Mouse (Mus musculus) adrenal gland (tissue): ENCODE results near the gene Gm973.

Experiments used
- intact Hi-C: fragments of 180-260 bp; cut with DNase I; formaldehyde crosslinking; loops from one replicate; pipeline ENCODE4 v1.15.1; 2025

The Gm973 gene

DNA sequence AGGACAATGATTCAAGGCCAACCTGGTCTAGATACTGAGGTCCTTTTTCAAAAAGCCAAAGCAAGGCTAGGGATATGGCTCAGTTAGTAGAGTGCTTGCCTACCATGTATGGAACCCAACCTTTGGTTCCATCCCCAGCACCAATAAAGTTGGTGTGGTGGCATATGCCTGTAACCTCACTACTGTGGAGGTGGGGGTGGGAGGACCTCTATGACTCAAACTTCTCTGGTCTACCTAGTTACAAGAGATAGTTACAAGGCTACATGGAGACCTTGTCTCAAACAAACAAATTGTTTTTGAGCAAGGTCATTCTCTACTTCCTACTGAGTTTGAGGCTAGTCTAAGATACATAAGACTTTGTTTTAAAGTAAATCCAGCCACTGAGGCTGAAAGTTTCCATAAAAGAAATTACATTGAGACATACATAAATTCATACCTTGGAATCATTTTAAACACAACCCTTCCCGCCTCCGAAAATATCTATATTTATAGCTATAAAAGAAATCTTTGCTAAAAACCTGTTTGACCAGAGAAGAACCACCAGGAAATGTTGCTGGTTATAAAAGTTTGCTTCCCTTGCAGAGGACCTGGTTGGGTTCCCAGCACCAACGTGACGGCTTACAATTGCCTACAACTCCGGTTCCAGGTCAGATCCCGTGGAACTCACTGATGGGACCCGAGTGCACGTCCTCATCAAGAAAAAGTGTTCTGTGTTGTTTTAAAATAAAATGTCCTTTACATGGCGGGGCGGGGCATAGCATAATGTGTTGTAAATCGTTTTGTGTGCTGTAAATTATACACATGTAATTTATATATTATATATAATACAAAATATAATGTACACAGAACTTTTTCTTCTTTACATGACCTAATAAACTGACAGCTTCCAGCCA lies 168.1 kb downstream of the Gm973 start:
- intact Hi-C loops: no loop called here

DNA sequence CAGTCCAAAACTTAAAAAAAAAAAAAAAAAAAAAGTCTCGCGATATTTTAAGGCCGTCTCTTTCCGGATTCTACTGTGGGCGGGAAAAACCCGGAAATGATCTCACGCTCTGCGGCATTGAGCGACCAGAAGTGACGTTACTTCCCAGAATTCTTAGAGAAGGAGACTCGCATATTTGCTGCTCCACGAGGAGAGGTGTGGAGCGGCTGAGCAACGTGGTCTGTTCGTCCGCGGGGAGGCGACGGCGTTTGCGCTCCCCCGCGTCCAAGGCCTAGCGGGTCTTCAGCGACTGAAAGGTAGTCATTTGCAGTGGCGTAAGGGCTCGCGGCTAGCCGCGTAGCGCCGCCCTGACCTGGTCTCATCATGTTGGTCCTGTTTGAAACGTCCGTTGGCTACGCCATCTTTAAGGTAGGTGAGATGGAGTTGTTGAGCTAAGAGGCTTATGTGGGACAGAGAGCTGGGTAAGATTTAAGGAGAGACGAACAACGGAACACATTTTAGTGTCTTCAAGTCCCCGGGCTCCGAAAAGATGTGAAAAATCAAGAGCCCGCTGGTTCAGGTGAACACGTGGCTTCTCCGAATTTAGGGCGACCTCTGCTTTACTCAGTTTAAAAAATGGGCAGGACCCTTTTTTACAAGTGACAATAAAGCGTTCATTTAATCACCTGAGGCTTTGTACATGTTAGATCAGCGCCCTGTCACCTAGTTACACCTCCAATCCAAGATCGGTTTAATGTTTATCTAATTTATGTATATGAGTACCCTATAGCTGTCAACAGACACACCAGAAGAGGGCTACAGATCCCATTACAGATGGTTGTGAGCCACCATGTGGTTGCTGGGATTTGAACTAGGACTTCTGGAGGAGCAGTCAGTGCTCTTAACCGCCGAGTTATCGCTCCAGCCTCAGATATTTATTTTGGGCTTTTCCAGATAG lies 169.0 kb downstream of the Gm973 start, which contains the start of gene Nop58:
TSS of gene Nop58 (plus strand) at position 153 of the 937 bp plus-strand sequence.
- intact Hi-C loops: no loop called here
